Mouse (Mus musculus) adrenal gland, postnatal 25 days (tissue): Measurements from ENCODE around the gene Hmcn1. TPM values are rescaled to one million over a fixed set of nuclear protein-coding genes. Genes with fewer than 3 reads are reported as not detected.

ENCODE experiments used
- DNase-seq: peaks from one replicate; pipeline ENCODE4 v3.0.0; 2021; ENCODE audit warnings: mixed read lengths
- total RNA-seq: library from RNA; stranded (reverse); gene quantifications from 2 replicates; pipeline ENCODE4 v1.2.3, GENCODE M21; 2021

Gene Hmcn1
- total RNA-seq, 1 experiment from 2014 or later = 2.6 TPM

DNA sequence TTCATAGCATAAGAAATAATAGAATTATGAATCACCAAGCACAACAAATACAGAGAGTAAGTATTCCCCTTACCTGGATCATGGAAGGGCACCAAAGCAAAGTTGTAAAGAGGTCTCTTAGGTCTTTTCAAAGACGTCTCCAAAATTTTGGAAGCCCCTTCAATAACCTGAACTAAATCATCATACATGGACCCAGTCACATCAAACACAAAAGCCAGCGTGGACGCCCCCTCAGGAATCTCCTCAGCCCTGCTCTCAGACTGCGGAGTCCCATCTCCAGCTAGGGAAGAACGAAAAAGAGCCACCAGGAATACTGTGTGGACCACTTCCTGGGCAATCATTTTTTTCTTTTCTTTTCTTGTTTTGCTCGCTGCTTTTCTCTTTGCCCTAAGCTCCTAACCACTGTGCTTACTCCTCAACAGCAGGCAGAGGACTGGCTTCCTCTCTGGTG, 499 bp downstream of the Hmcn1 start:
- DNase-seq = no peak

DNA sequence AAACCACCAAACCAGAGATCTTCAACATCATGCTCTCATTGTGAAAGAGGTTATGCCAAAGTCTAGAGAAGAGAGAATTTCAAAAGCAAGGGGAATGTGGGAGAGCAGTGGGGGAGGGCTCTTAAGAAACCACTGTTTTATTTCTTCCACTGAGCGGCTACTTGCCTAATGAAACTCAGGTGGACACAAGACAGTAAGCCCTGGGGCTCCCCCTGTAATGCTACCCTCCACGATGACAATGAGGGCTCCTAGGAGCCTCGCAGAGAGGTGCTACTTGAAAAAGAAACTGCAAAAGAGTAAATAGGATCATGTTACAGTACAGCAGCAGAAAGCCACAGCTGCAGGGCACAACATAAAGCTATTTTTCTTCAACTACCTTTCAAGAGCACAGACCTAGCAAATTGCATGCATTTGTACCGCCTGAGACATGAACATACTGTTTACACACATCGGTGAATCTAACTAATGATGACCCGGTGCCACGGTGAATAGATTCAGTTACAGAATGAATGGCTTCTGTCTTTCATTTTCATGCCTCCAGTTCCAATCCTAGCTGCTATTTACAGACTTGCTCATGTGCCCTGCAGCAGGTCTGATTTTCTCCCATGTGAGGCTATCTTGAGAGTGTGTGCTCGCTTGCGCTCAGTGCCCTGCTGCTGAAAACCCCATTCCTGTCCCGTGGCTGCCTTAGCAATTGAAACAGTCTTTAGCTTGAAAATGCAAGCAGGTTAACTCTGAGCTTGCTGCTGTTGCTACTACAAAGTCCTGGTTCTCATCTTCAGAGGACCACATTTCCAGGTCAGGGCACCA, 1.3 kb downstream of the Hmcn1 start:
- no peak for DNase-seq

DNA sequence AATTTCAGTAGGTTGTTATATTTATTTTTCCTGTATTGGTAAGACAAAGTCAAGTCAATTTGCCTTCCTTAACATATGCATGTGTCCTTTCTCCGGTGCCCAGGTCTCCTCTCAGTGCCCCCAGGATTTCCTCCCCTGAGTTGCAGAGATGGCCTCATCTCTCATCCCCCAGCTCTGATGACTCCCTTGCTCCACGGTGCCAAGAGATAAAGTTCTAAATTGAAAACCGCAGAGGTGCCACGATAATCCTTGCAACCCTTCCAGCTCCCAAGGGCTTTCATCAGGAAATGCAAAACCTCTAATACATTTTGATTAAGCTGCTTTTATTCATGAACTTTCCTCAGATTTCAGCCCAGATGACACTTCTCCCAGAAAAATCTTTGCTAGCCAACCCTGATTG, 8.3 kb downstream of the Hmcn1 start:
- DNase-seq = no peak

DNA sequence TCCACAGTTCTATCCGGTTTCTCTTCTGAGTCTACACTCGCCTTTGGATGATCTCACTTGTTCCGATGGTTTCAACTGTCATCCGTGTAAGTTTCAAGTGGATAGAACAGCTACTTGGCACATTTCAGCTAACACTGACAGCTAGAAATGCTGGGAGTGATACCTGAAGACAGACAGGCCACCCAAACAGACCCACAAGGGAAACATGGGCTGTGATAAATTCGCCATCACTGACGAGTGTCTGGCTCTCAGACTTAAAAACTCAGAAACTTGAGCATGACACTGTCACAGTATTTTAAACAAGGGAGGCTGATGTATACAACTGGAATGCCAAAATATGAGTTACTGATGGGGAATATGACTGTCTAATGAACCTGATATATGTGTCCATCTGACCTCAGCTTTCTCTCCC, 9.1 kb downstream of the Hmcn1 start:
- DNase-seq = no peak

DNA sequence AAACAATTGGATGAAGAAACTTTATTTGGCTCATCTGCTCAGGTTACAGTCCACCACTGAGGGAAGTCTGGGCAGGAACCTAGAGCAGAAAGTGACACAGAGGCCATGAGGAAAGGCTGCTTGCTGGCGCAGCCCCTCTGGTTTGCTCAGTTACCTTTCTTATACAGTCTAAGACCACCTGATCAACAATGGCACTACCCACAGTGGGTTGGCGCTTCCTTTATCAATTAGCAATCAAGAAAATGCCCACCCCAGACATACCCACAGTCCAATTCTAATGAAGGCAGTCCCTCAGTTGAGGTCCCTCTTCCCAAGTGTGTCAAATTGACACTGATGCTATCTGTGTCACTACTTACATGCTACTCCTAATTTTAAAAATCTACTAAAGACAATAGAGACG, 14.6 kb downstream of the Hmcn1 start:
- no peak for DNase-seq

DNA sequence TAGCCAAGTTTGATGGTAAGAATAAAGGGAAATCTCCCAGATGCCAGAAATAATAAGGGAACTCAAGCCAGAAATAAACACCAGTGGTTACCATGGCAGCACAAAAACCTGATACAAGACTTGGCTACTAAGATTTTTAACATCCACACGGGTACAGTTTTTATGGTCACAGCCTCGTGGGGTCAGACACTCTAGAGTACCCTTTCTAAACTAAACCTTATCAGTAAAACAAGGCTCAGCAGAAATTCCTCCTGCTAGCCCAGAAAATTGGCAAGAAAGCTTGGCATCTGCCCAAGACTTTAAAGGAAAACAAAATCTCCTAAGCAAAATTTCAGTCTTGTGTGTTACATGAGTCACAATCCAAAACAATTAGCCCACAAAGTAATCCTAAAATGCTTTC, 17.0 kb downstream of the Hmcn1 start:
- DNase-seq = no peak

DNA sequence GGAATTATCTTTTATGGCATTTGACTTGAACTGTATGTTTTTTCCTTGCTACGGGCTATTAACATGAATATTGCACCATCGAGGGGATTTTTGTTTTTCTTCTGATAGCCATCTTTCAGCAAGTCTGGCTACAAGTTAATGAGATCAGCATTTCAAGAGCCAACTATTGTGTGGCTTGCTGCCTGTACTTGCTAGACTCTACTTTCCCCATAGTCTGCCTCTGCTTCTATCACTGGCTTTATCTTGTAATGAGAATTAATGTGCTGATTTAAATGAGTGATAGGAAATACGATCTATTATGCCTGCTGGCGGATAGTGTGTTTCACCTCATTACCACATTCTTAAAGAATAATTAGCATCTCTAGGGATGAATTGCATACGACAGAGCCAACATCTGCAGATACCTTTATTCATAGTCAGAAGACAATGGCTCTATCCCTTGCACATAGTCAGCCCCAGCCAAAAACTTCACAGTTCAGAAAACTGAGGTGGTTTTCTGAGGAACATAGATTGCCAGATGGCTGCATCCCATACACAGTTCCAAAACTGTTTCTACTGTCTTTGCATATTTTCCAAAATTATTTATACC, 33.7 kb downstream of the Hmcn1 start:
- DNase-seq = no peak

DNA sequence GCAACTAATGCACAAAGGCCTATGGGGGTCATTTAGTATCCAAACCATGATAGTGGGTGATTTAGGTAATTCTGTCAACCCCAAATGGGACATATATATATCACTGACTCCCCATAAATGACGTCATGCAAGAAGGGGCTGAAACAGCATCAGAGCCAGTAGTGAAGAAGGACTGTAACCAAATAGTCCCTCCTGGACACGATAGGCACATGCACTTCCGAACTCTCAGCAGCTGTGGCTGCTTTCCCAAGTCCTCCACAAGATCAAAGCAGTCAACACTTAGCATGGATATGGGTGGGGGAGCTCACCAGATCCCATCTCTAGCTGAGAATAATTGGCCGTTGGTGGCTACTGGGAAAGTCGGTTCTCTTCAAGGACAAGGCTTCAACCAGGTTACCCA, 42.2 kb downstream of the Hmcn1 start:
- DNase-seq = no peak

DNA sequence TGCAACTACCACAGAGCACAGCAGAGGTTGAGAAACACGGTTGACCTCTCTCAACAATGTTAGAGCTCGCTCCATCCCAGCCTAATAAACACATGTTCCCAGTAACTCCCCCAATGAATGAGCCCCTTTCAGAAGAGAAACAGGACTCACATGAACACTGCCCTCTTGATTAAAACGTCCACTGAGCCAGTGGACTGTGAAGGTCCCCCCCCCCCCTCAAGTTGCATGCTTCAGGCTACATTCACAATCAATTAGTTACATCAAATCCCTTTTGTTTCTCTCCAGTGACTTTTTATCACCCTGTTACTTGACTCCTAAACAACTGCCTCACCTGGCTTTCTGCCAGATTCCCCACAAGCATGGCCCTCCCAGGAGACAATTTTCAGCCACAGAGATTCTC, 43.2 kb downstream of the Hmcn1 start:
- no peak for DNase-seq

DNA sequence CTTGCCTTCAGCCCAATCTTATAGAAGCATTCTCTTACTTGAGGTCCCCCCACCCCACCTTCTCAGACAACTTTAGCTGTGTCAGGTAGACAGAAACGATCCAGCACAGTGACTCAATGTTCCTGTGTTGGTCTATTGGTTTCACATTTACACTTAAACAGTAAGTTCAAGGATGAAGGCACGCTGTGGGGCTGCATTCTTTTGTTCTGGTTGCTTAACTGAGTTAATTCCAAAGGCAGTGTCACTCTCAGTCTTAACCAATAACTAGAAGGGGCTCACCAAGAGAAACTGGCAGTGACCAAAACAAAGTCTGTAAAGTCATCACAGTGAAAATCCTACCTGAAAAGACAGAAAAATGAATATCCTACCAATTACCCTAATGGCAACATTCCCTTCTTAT, 44.3 kb downstream of the Hmcn1 start:
- DNase-seq = no peak

DNA sequence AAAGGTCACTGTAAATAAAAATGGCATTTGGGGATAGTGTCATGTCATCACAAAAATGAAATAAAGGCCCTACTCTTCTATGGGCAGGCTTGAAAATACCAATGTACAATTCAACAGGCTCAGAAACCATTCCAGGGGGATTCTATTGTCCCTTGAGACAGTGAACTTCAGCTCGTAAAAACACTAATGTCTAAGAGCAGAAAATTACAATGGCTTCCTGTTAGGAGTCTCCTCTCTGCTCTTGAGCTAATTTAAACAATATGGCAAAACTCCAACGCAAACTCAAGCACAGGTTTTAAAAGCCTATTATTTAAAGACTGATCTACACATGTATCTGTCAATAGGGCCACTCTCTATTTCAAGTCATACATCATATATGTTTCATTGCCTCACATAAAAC, 49.6 kb downstream of the Hmcn1 start:
- no peak for DNase-seq

DNA sequence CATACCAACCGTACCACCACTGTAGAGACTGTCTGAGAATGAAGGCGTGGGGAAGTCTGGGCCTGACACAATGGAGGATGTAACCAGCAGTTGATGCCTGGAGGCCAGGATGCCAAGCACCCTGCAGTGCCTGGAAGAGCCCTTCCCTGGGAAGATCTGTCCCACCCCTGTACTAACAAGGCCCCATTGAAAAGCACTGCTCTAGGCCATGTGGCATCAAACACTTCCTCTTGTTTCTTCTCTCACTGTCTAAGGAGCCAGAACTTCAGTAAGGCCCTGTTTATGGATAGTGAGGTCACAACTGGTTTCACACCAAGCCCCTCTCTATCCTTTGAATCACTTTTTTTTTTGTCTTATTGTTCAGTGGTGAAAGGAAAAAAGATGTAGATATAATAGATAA, 51.1 kb downstream of the Hmcn1 start:
- no peak for DNase-seq

DNA sequence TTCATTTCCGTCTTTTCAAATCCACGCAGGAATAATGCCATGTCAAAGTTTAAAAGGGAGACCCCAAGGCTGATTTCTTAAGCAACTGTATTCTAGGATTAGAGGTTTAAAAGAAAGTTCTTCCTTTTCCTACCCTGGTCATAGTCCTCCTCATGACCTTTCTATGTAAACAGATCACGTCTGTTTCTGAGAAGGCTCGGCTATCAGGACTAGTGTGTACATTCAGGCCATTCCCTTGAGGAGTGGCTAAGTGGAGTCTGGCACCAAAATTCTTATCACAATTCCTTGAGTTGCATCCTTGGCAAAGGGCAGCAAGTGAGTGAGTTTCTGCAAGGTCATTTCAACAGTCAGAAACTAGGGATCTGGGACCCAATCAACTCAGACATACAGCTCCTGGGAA, 56.4 kb downstream of the Hmcn1 start:
- no peak for DNase-seq

DNA sequence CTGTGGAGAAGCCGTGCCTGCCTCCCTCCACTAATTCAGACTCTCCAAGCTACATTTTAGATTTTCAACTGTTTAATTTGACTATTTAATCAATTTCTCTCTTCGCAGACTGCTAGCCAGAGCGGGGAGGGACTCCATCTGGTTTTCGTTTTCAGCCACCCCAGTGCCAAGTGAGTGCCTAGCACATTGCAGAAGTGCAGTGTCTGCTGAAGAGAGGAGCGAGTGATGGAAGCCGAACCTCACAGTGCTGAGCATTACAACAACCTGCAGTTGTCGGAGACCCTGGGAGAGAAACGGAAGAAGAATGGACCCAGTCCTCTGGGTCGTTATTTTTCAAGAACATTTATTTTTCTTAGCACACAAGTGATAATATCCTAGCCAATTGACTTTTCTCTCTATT, 59.6 kb downstream of the Hmcn1 start:
- DNase-seq = no peak

DNA sequence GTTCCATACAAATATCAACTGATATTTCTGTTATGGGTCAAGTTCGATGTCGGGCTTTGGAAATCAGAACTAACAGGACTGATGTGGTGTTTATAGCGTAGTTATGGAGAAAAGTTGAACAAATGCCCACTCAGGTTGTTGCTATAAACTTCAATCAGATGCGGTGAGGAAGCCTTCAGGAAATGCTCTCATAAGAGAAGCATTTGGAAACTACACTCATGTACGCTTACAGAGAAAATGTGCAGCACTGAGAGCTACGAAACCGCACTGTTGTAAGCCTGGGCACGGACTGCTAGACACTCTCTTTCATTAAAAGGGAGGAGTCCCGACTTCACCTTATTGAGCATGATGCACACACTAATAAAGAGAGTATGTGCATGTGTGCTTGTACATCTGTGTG, 72.4 kb downstream of the Hmcn1 start:
- no peak for DNase-seq

DNA sequence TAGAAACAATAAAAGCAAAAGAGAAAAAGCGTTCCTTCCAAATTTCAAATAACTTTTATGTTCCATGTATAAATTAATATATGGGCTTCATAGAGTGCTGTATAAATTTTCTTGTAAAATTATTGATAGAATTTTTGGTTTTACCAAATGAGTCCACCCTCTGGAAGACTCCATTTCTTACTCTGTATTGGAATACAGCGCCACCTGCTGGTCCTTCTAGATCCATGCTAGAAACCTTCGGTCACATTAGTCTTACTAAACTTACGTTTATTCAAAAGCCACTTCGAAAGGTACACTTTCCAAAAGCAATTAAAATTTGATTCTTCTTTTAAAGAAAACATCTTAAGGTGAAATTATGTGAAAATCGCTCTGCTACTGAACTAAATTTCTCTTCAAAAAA, 73.0 kb downstream of the Hmcn1 start:
- DNase-seq = peak; percentile 64

DNA sequence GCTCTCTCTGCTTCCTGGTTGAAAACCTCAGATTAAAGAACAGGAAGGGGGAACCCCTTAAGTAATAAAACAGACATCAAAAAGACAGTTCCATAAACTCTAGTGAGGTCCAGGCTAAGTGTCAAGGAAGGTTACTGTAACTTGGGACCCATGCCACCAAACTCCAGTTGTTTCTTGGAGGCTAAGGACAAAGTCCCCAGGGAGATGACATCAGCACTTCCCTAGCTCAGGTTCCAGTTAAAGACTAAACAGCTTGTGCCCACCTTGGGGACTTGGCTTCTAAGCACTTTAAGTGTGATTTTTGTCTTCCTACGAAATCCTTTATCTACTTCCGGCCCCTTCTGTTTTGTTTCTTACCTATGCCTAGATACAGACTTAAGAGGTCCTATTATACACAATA, 78.3 kb downstream of the Hmcn1 start:
- DNase-seq = no peak

DNA sequence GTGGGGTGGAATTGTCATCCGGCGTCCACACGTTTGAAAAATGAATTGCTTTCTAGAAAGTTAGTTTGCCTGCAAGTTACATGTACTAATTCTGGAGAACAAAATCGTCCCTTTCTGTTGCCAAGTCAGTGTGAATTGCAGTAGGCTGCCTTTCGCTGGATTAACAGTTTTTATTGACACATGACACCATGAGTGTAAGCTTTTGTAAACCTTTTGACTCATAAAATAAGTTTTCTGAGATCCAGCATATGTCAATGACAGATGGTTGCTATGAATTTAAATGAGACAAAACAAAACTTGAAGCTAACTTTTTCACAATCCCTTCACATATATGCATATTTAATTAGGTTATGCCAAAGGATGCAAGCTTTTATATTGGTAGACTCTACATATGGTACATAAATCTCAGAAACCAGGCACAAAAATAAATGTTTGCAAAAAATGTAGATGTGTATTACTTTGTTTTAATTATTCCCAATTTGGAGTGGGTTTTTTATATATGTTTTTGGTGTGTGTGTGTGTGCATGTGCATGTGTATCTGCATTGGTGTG, 79.6 kb downstream of the Hmcn1 start:
- no peak for DNase-seq

DNA sequence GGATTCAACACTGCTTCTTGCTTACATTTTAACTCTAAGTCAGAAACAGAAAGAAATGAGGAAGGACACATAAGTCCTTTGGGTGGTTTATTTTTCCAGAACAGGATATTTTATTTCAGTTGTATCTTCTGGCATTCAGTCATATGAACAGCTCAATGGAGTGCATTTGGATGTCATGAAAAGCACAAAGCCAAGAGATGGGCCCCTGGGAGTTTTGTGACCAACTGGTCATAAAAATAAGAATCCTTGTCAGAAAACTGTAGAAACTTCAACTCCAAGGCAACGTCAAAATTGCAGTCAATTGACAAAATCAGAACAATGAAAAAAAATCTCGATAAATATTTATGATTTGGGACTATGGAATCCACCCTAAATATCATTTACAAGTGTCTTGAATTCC, 83.6 kb downstream of the Hmcn1 start:
- DNase-seq = no peak

DNA sequence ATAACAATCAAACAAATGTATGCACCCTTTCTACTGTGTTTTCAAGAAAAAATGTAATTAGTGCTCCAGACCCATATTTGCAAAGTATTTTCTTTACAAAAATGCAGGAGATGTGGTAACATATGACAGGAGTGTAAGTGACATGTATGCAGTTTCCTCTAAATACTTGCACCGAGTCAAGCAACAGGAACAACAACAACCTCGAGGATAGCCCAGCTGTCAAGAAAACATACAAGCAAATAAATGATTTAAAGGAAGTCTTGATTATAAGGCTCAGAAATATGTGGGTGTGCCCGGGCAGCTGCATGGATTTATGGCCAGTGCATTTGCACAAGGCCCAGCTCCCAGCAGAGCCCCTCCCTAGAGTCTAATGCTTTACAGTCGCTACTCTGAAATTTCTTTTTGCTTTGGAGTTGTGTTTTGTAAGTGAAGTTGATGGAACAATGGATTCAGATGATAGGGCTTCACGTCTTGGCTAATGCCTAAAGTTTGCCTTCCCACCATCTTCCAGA, 99.5 kb downstream of the Hmcn1 start:
- DNase-seq = no peak

DNA sequence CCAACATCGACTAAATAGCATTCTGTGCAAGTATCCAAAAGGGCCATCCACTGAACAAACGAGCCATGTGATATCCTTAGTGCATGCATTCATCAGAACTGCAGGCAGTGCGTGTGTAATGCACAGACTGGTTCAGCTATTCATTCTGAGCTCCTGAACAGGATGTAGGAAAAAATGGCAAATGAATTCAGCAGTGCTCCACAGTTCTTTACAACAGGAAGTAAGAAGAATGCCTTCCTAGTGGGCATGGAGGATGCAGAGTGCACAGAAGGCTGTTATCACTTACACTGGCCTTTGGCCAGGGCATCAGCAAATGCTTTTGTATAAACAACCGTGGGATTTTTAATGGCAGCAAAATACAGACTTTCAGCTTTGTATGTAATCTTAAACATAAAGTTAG, 103.2 kb downstream of the Hmcn1 start:
- DNase-seq = no peak

DNA sequence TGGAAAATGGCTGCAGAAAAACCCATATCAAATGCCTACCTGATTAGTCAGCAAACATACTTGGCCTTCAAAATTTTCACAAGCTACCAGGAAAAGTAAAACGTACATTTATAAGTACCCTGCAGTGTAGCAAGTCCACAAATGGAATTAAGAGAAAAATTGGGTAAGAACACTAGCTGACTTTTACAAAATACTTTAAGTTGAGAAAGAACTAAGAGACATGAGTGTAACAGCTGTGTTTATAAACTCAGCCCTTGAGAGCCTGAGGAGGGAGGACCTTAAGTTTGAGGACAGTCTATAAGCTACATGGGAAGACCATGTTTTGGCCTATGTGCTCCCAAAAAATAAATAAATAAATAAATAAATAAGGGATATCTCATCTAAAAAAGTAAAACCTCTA, 107.0 kb downstream of the Hmcn1 start:
- no peak for DNase-seq

DNA sequence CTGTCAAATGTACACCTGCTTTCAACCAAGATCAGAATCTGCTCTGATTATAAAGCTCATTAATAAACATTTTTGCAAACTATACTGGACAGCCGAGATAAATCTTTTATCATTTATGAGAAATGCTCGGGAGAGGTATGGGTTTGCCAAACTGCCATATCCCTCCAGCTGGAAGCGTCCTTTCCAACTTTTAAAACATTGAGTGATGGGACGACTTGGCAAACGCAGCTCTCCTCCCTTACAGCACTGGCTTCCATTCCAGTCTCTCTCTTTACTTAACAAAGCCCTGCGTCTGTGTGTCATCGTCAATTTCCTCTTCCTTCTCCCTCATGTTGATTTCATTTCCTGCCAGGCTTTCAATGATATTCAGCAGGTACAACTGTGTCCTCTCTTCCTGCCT, 114.8 kb downstream of the Hmcn1 start:
- no peak for DNase-seq

DNA sequence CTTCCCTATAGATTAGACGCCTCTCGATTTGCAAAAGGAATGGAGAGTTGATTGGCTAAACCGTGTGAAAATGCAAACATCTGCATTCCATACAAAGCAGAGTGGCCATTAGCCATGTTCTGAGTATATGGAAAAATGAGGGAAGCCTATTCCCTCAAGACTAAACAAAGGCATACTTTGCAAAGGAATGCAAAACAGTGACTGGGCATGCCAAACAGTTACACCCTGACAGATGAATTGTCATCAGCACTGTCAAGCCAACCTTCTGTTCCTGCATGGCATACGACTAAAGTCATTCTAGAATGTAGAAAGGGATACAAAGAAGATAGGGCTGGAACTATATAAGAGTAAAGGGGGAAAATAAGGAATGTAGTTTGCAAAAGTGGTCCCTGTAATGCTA, 115.3 kb downstream of the Hmcn1 start:
- no peak for DNase-seq
